Mouse (Mus musculus) WW6 (cell line): ENCODE measurements around the gene Rad9a.

Source experiments
- DNase-seq: peaks from one replicate; pipeline ENCODE4 v3.0.0-alpha.2; 2013; ENCODE audit warnings: low read depth, low spot score

Rad9a gene

GRCm38 (mm10) chr19:4164100-4164499 is 37.4 kb downstream of the Rad9a start:
- DNase-seq = no peak

GRCm38 (mm10) chr19:4163543-4163887 is 37.9 kb downstream of the Rad9a start:
- no peak for DNase-seq

GRCm38 (mm10) chr19:4162646-4163542 is 38.6 kb downstream of the Rad9a start, which contains the start of gene Rps6kb2:
Gene Rps6kb2, minus strand, starts transcription at chr19:4163354.
- DNase-seq = peak; percentile 82

GRCm38 (mm10) chr19:4159049-4159448 is 42.4 kb downstream of the Rad9a start:
- no peak for DNase-seq

- DNase-seq = no peak
Observed at GRCm38 (mm10) chr19:4156771-4157170, 44.7 kb downstream of the Rad9a start.

- DNase-seq = no peak
Observed at GRCm38 (mm10) chr19:4156073-4156579, 45.3 kb downstream of the Rad9a start.

GRCm38 (mm10) chr19:4155223-4156072 is 46.0 kb downstream of the Rad9a start:
- DNase-seq = no peak

GRCm38 (mm10) chr19:4154437-4155222 is 46.8 kb downstream of the Rad9a start:
- no peak for DNase-seq

- no peak for DNase-seq
Observed at GRCm38 (mm10) chr19:4153232-4153654, 48.2 kb downstream of the Rad9a start, which contains the start of gene Ptprcap. Gene Ptprcap, plus strand, starts transcription at chr19:4153604.

GRCm38 (mm10) chr19:4152445-4153231 is 48.8 kb downstream of the Rad9a start:
- no peak for DNase-seq

GRCm38 (mm10) chr19:4151898-4152297 is 49.6 kb downstream of the Rad9a start:
- no peak for DNase-seq

GRCm38 (mm10) chr19:4151488-4151860 is 50.0 kb downstream of the Rad9a start:
- DNase-seq = no peak

- DNase-seq = no peak
Observed at GRCm38 (mm10) chr19:4150567-4151487, 50.6 kb downstream of the Rad9a start.

- DNase-seq = no peak
Observed at GRCm38 (mm10) chr19:4149764-4150461, 51.5 kb downstream of the Rad9a start.

GRCm38 (mm10) chr19:4149283-4149682 is 52.2 kb downstream of the Rad9a start:
- no peak for DNase-seq

GRCm38 (mm10) chr19:4148819-4149218 is 52.6 kb downstream of the Rad9a start:
- DNase-seq = no peak

- peak; percentile 75 for DNase-seq
Observed at GRCm38 (mm10) chr19:4148491-4148806, 53.0 kb downstream of the Rad9a start, which contains the start of gene Coro1b. Gene Coro1b, plus strand, starts transcription at chr19:4148619.

GRCm38 (mm10) chr19:4147782-4148490 is 53.5 kb downstream of the Rad9a start:
- DNase-seq = no peak
